Mouse (Mus musculus): ENCODE measurements around the gene Inpp5e.
A peak's percentile ranks its signal among the peaks of the same experiment; 100 is the strongest.
"Not testable (repeated sequence)": the region's sequence is repeated elsewhere in the genome, so short reads cannot be mapped to it uniquely, and the experiment has no call there.

The Inpp5e gene

GRCm38 (mm10) chr2:26421969-26422368 is 13.0 kb upstream of the Inpp5e start:
- DNase-seq (ENCODE audit: extremely low read depth, low read depth, low spot score): no peak

- no peak for DNase-seq (ENCODE audit: extremely low read depth, low read depth, low spot score)
These were observed 9.1 kb upstream of the Inpp5e start for GRCm38 (mm10) chr2:26418120-26418519.

- DNase-seq (ENCODE audit: extremely low read depth, low read depth, low spot score): no peak
These were observed 8.1 kb upstream of the Inpp5e start for GRCm38 (mm10) chr2:26417066-26417465.

DNA sequence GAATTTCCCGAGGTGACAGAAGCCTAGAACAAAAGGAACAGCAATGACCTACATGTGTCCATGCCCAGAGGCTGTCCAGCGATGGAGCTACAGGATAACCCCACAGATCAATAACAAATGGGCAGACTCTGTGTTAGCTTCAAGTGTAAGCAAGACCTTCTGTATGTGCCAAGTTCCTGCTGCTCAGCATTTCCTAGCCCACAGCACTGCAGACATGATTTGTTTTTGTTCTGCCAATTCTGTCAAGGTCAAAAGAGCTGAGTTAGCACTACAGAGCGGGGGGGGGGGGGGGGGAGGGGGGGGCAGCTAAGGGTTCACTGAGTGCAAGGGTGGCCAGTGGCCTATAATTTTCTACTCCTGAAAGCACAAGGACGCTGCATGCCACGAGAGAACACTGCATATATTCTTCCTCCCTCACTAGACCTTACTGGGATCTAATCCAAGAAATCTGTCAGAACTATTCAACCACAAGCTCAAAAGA is 2.0 kb upstream of the Inpp5e start:
- peak; percentile 67 for DNase-seq (ENCODE audit: extremely low read depth, low read depth, low spot score)

DNA sequence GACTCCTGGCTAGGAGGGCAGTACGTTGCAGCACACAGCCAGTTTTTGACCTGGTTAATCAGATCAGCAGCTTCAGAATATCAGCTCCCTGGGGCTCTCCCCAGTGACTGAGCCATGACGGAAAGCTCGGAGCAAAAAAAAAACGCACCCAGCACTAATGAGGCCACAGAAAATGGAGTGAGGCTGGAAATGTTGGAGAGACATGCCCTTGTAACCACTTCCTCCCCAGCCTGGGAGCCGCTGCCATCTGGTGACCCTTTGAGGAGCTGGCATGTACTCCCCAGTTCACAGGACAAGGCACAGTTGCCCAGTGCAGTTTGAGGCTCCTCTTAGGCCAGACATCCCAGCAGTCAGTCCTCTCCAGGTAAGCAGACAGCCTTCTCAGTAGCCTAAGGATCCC is 1.1 kb upstream of the Inpp5e start:
- DNase-seq (ENCODE audit: extremely low read depth, low read depth, low spot score): no peak

- no peak for DNase-seq (ENCODE audit: extremely low read depth, low read depth, low spot score)
These were observed 359 bp upstream of the Inpp5e start for GRCm38 (mm10) chr2:26409362-26409761.

- no peak for DNase-seq (ENCODE audit: extremely low read depth, low read depth, low spot score)
These were observed 5.7 kb downstream of the Inpp5e start for GRCm38 (mm10) chr2:26403306-26403705.

DNA sequence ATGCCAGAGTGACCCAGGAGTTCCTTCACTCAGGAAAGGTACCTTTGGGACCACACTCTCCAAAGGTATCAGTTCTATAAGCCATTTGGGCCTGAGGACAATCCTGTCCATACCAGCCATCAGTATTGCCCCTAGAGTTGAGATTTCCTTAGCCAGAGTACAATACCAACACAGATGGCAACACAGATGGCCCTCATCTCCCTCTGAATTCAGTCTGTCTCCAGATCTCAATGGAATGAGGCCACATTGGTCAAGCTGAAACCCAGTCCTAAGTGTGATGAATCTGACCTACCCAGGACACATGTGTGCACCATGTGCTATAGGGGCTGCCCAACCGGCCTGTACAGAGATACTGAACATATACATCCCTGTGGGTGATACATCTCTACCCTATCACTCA is 6.7 kb downstream of the Inpp5e start:
- no peak for DNase-seq (ENCODE audit: extremely low read depth, low read depth, low spot score)

- no peak for DNase-seq (ENCODE audit: extremely low read depth, low read depth, low spot score)
These were observed 8.0 kb downstream of the Inpp5e start for GRCm38 (mm10) chr2:26401023-26401422.

- DNase-seq (ENCODE audit: extremely low read depth, low read depth, low spot score): no peak
These were observed 8.7 kb downstream of the Inpp5e start for GRCm38 (mm10) chr2:26400296-26400695.

- DNase-seq (ENCODE audit: extremely low read depth, low read depth, low spot score): no peak
These were observed 9.4 kb downstream of the Inpp5e start for GRCm38 (mm10) chr2:26399647-26400046.

GRCm38 (mm10) chr2:26398978-26399377 is 10.0 kb downstream of the Inpp5e start:
- DNase-seq (ENCODE audit: extremely low read depth, low read depth, low spot score): peak; percentile 66

- DNase-seq (ENCODE audit: extremely low read depth, low read depth, low spot score): no peak
These were observed 17.4 kb downstream of the Inpp5e start for GRCm38 (mm10) chr2:26391617-26392016.

DNA sequence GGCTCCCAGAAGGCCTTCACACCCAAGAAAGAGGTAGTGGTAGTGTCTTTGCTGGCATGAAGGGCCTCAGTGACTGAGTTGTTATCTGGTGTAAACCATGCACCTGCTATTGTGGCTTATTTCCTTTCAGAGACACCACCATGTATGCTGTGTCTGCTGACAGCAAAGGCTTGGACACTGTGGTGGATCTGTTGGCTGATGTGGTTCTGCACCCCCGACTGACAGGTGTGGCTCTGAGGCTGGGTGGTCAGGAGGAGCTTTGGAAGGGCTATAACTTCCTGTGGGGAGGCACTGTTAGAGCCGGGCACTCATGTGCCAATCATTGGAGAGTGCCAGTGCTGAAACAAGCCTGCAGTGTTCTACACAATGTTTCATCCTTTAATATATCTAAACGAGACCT is 18.0 kb downstream of the Inpp5e start:
- DNase-seq (ENCODE audit: extremely low read depth, low read depth, low spot score): no peak

- no peak for DNase-seq (ENCODE audit: extremely low read depth, low read depth, low spot score)
These were observed 19.8 kb downstream of the Inpp5e start, which contains the start of the genes Entr1 and Pmpca for GRCm38 (mm10) chr2:26389154-26389690. Entr1 (minus strand) TSS chr2:26389316. Pmpca (plus strand) TSS chr2:26389339.

GRCm38 (mm10) chr2:26388682-26389153 is 20.3 kb downstream of the Inpp5e start:
- DNase-seq (ENCODE audit: extremely low read depth, low read depth, low spot score): no peak

- DNase-seq (ENCODE audit: extremely low read depth, low read depth, low spot score): no peak
These were observed 21.3 kb downstream of the Inpp5e start for GRCm38 (mm10) chr2:26387713-26388112.

DNA sequence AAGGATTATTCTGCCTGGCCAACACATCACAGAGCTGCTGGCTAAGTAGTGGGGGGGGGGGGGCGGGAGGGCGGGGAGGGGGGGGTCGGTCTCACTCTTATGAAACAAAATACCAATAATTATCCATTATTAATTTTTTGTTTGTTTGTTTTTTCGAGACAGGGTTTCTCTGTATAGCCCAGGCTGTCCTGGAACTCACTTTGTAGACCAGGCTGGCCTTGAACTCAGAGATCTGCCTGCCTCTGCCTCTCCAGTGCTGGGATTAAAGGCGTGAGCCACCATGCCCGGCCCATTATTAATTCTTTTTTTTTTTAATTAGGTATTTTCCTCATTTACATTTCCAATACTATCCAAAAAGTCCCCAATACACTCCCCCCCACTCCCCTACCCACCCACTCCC is 28.1 kb downstream of the Inpp5e start:
- not testable (repeated sequence) for DNase-seq (ENCODE audit: extremely low read depth, low read depth, low spot score)

DNA sequence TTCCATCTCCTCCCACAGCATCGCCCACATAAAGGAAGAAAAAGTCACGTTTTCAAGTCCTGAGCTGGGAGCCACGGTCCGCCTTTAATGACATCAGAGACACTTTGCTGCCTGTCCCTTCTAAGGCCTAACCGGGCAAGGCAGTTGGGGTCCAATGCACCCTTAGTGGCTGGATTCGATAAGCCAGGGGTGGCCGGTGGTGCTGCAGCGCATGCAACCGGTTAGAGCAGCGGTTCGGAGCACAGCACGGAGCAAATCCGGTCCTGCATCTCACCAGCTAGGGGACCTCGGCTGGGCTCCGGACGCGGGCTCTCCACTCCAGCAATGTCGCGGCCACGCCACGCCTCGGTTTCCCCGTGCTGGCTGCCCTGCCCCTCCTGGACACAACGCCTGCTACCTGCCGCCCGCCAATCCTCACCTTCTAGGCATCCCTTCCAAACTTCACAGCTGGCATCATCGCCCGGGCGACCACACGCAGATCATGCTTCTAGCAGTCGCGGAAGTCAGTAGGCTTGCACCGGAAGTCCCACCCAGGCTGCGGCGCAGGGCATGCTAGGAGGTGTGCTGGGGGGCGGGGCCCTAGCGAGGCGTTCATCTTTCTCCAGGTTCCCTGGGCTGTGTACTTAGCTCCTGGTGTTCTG is 28.8 kb downstream of the Inpp5e start, which contains the start of gene Snapc4:
Snapc4 (minus strand) TSS at position 523 of the 641 bp plus-strand sequence.
- DNase-seq (ENCODE audit: extremely low read depth, low read depth, low spot score): no peak

GRCm38 (mm10) chr2:26372396-26372795 is 36.6 kb downstream of the Inpp5e start:
- DNase-seq (ENCODE audit: extremely low read depth, low read depth, low spot score): no peak

DNA sequence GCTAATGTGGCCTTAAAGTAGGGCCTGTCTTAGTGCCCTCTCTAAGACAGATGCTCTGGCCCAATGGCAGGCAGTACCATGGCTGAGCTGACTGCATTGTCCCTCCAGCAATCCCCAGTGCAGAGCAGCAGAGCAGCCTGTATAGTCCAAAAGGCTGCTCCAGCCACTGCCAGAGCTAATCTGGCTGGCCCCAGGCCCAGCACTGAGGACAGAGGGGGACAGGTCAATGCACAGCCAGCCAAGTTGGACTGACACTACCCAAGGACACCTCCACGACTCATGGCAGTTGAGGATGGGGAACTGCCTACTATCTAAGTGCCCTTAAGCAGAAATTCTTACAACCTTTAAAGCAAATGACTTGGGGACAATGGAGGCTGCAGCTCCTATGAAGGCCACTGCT is 40.4 kb downstream of the Inpp5e start:
- no peak for DNase-seq (ENCODE audit: extremely low read depth, low read depth, low spot score)

DNA sequence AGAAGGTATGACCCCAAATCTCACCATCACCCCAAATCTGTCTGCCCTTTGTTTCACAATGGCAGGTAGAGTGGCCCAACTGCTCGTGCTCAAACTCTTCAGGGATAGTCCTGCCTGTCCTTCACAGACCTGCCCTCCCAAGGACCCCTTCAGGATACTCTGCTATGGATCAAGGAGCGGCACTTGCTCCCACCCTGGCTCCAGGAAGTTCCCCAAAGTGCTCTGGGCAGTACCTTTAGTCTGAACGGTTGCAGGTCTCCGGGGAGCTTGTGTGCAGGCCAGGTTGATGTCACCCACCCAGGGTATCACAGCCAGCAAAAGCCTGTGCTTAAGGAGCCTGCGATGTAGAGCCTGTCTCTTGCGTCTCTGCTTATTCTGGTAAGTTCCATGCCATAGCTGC is 41.1 kb downstream of the Inpp5e start:
- no peak for DNase-seq (ENCODE audit: extremely low read depth, low read depth, low spot score)

Data from fat pad, adult 2 months (tissue).